Mouse (Mus musculus): ENCODE measurements around the gene Ccdc171.

DNA sequence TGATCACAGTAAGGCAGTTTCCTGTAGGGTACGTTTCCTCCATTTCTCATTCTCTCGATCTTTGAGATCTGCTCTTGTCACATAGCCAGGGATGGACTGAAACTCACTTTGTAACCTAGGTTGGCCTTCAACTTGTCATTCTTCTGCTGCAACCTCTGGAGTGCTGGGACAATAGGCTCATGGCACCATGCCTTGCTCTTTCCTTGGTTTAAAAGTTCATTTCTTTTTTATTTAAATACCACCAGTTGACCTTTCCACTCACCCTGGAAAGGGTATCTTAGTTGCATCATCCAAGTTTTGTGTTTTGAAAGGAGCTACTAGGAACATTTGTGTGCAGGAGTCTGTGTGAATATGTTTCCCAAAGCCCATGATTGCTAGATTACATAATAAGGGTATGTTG is 6.2 kb upstream of the Ccdc171 start:
- TF ChIP-seq CHD2 (IDR thresholded peaks at IDR 0.05; ENCODE audit: low read depth, low read length) (no peak), HCFC1 (IDR thresholded peaks at IDR 0.05; ENCODE audit: borderline replicate concordance, insufficient read depth, low read length) (no peak), ZC3H11A (IDR thresholded peaks at IDR 0.05; ENCODE audit: borderline replicate concordance, low read depth, low read length) (no peak), ZNF384 (IDR thresholded peaks at IDR 0.05; ENCODE audit: low read depth, low read length) (no peak), MAFK (IDR thresholded peaks at IDR 0.05; ENCODE audit: insufficient read depth, low read depth, low read length) (no peak)
